ENCODE assay signal across 9 mouse cellular contexts in genomic region chr14:20179080-20179479, GRCm38 (mm10). TPM values are rescaled to one million over a fixed set of nuclear protein-coding genes. Genes with fewer than 3 reads are reported as not detected.
A peak's percentile ranks its signal among the peaks of the same experiment; 100 is the strongest.
DNase-seq lines count a peak whose midpoint lies in the region; ATAC-seq and TF ChIP-seq lines count a peak whose summit lies in the region.
"Had no signal": no experiment of that assay in that cellular context is flagged by ENCODE, and none has a peak within 500 bp of the region (broad histone marks: within the 10 kb centered on the region; RNA-seq: fewer than 3 reads in every experiment).

No protein-coding gene starts in this region.

- peaks cover 65% of the 10 kb centered on the region for H3K4me1 ChIP-seq in hindbrain, embryonic 10.5 days (replicated peaks)
- H3K4me1 ChIP-seq in hindbrain, embryonic 16.5 days (ENCODE audit: control insufficient read depth, insufficient read depth, low read depth, low read length): peaks cover 11% of the 10 kb centered on the region
- peaks cover 69% of the 10 kb centered on the region for H3K4me1 ChIP-seq in embryonic facial prominence, embryonic 10.5 days
- peaks cover 36% of the 10 kb centered on the region for H3K4me1 ChIP-seq in limb, embryonic 14.5 days (ENCODE audit: control insufficient read depth, insufficient read depth, low read length)

- no peak overlapping the region for H3K9ac ChIP-seq in hindbrain, embryonic 16.5 days (ENCODE audit: low read depth, low read length)
- 0 out of 2 replicates have a peak overlapping the region, but pooled peaks have one; percentile 12 for H3K9ac ChIP-seq in limb, embryonic 14.5 days (ENCODE audit: low read depth, low read length, severe bottlenecking)

- H3K27me3 ChIP-seq in hindbrain, embryonic 10.5 days (ENCODE audit: insufficient read depth, poor library complexity, severe bottlenecking): 0 out of 2 replicates have a peak, but pooled peaks cover 12% of the 10 kb centered on the region
- H3K27me3 ChIP-seq in hindbrain, embryonic 16.5 days (replicated peaks; ENCODE audit: control insufficient read depth, insufficient read depth, low read length): peaks cover 2% of the 10 kb centered on the region; the same call in 1 of the 2 replicates
- H3K27me3 ChIP-seq in embryonic facial prominence, embryonic 10.5 days (replicated peaks; ENCODE audit: low read depth, poor library complexity, severe bottlenecking): no peaks in the 10 kb centered on the region
- no peaks in the 10 kb centered on the region for H3K27me3 ChIP-seq in limb, embryonic 14.5 days (ENCODE audit: control insufficient read depth, insufficient read depth, low read length)

- no peak overlapping the region for H3K4me2 ChIP-seq in hindbrain, embryonic 16.5 days (ENCODE audit: low read length)
- H3K4me2 ChIP-seq in limb, embryonic 14.5 days (replicated peaks; ENCODE audit: low read depth, low read length, severe bottlenecking): peak overlapping the region; percentile 93

- no peak for ATAC-seq in hindbrain, embryonic 16.5 days
- ATAC-seq in limb, embryonic 14.5 days (ENCODE audit: low FRiP score, low read depth): no peak
- no peak for ATAC-seq in frontal cortex, adult (ENCODE audit: low TSS enrichment)

- H3K4me3 ChIP-seq in hindbrain, embryonic 10.5 days: peak overlapping the region; percentile 69
- H3K4me3 ChIP-seq in hindbrain, embryonic 16.5 days (ENCODE audit: low read length): no peak overlapping the region
- peak overlapping the region; percentile 71 for H3K4me3 ChIP-seq in embryonic facial prominence, embryonic 10.5 days
- 0 out of 2 replicates have a peak overlapping the region, but pooled peaks have one; percentile 8 for H3K4me3 ChIP-seq in limb, embryonic 14.5 days (replicated peaks; ENCODE audit: low read length)

- whole genome bisulfite sequencing in hindbrain, embryonic 10.5 days: 32% methylated on average over 3 of the region's 3 CpGs
- WGBS in hindbrain, embryonic 16.5 days: 33% methylated on average over 3 of the region's 3 CpGs
- WGBS in embryonic facial prominence, embryonic 10.5 days: 21% methylated on average over 3 of the region's 3 CpGs
- WGBS in limb, embryonic 14.5 days: 29% methylated on average over 3 of the region's 3 CpGs

- no peak for DNase-seq in hindbrain, embryonic 10.5 days (ENCODE audit: low spot score)
- peak; percentile 55 for DNase-seq in A20 (ENCODE audit: low read depth, low spot score)
- no peak for DNase-seq in embryonic facial prominence, embryonic 10.5 days (ENCODE audit: low spot score)
- no peak for DNase-seq in limb, embryonic 14.5 days (ENCODE audit: low spot score)
- no peak for DNase-seq in adrenal gland, postnatal 36 days
- DNase-seq in T-cell, adult 2 months (ENCODE audit: low spot score): no peak
- DNase-seq: lung, adult 2 months had no signal

- no peaks in the 10 kb centered on the region for H3K9me3 ChIP-seq in hindbrain, embryonic 10.5 days
- H3K9me3 ChIP-seq in hindbrain, embryonic 16.5 days (ENCODE audit: control insufficient read depth, low read length): no peaks in the 10 kb centered on the region
- no peaks in the 10 kb centered on the region for H3K9me3 ChIP-seq in embryonic facial prominence, embryonic 10.5 days
- no peaks in the 10 kb centered on the region for H3K9me3 ChIP-seq in limb, embryonic 14.5 days (ENCODE audit: control insufficient read depth, low read length)

- 0 out of 2 replicates have a peak, but pooled peaks cover 15% of the 10 kb centered on the region for H3K36me3 ChIP-seq in hindbrain, embryonic 10.5 days
- H3K36me3 ChIP-seq in hindbrain, embryonic 16.5 days (ENCODE audit: control insufficient read depth, insufficient read depth, low read length): no peaks in the 10 kb centered on the region
- no peaks in the 10 kb centered on the region for H3K36me3 ChIP-seq in embryonic facial prominence, embryonic 10.5 days (replicated peaks)
- no peaks in the 10 kb centered on the region for H3K36me3 ChIP-seq in limb, embryonic 14.5 days (ENCODE audit: control insufficient read depth, insufficient read depth, low read length)

- peak overlapping the region; percentile 56; the same call in 1 of the 2 replicates for H3K27ac ChIP-seq in hindbrain, embryonic 10.5 days
- H3K27ac ChIP-seq in hindbrain, embryonic 16.5 days (ENCODE audit: low read depth, low read length): no peak overlapping the region
- no peak overlapping the region for H3K27ac ChIP-seq in embryonic facial prominence, embryonic 10.5 days (replicated peaks)
- no peak overlapping the region for H3K27ac ChIP-seq in limb, embryonic 14.5 days (replicated peaks; ENCODE audit: low read depth, low read length)

- TF ChIP-seq POLR2A in limb, embryonic 14.5 days (IDR thresholded peaks at IDR 0.05; ENCODE audit: borderline replicate concordance, extremely low read depth, insufficient read depth, insufficient read length): no peak

RNA-seq across cellular contexts. Expression of gene Kcnk5, which starts 2.5 kb away (rescaled TPM):
- 12.4 and 13.5 TPM in 2 replicates for polyA plus RNA-seq in hindbrain, embryonic 10.5 days (2016; fragmentation: Nextera tagmentation; extraction: Ambion mirVana)
- polyA plus RNA-seq in hindbrain, embryonic 16.5 days (2015; fragmentation: Nextera tagmentation; extraction: Ambion mirVana): 1.4 and 1.7 TPM in 2 replicates
- 9.3 and 10.7 TPM in 2 replicates for polyA plus RNA-seq in embryonic facial prominence, embryonic 10.5 days (2016; fragmentation: Nextera tagmentation; extraction: Ambion mirVana)
- polyA plus RNA-seq in limb, embryonic 14.5 days (2012; rRNA removed): 5.3 and 5.5 TPM in 2 replicates
- polyA plus RNA-seq in limb, embryonic 14.5 days (2014; fragmentation: Nextera tagmentation; extraction: Ambion mirVana): 4.1 and 4.5 TPM in 2 replicates
- total RNA-seq in adrenal gland, postnatal 36 days (2021): 10 to 100 TPM in 1 of 2 experiments, 1 to 10 TPM in 1; 8.6 to 13.9 TPM

RNA-seq across cellular contexts. Expression of gene Saysd1, which starts 40.7 kb away (rescaled TPM):
- polyA plus RNA-seq in hindbrain, embryonic 10.5 days (2016; fragmentation: Nextera tagmentation; extraction: Ambion mirVana): 12.2 and 13.1 TPM in 2 replicates
- 12.1 and 12.6 TPM in 2 replicates for polyA plus RNA-seq in hindbrain, embryonic 16.5 days (2015; fragmentation: Nextera tagmentation; extraction: Ambion mirVana)
- polyA plus RNA-seq in embryonic facial prominence, embryonic 10.5 days (2016; fragmentation: Nextera tagmentation; extraction: Ambion mirVana): 9.2 and 11.1 TPM in 2 replicates
- 8.9 and 9.7 TPM in 2 replicates for polyA plus RNA-seq in limb, embryonic 14.5 days (2012; rRNA removed)
- 14.1 and 15.6 TPM in 2 replicates for polyA plus RNA-seq in limb, embryonic 14.5 days (2014; fragmentation: Nextera tagmentation; extraction: Ambion mirVana)
- total RNA-seq in adrenal gland, postnatal 36 days (2021): 1 to 10 TPM; 8.2 to 8.3 TPM
